Mouse (Mus musculus) thymus, postnatal 10 days (tissue): ENCODE measurements around the gene Osbpl6.

ENCODE experiments used
- DNase-seq, 2 experiments: peaks; one replicate each; pipeline ENCODE4 v3.0.0; 2021; ENCODE audit warnings: low spot score in 2 of 2

Gene Osbpl6

DNA sequence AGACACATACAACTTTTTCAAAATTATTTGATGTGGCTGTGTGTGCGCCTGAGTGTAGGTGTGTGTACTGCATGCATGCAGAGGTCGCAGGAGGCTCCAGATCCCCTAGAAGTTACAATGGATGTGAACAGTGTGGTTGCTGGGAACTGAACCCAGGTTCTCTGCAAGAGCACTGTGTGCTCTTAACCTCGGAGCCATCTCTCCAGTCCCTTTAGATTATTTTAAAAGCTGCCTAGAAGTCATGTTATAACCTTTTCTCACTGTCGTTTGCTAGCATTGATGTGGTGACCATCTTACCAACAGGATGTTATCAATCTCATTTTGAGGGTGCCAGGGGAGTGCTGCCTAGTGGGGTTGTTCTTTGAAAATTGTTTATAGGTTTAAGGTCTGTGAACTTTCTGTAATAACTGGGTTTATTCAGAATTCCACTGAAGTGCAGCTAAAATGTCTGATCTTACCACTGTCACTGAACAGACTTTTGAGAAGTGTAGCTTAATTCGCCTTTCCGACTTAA lies 15.2 kb downstream of the Osbpl6 start:
- DNase-seq, result no peak

DNA sequence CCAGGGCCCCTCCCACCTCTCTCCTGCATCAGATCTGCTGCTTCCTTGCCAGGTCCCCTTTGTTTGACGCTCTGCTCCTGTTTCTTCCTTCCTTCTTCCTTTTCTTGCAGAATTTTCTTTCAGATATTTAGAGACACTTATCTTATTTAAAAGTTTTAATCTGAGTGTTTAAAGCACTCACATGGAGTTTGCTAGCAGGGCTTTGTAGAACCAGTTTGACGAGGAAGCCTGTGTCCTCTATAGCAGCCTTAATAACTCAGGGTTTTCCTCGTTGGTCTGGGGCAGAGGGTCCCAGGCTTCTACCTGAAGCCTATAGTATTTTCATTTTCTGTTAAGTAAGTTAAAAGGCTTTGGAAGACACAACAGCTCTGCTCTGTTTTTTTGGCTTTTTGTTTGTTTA lies 20.5 kb downstream of the Osbpl6 start:
- no peak for DNase-seq

DNA sequence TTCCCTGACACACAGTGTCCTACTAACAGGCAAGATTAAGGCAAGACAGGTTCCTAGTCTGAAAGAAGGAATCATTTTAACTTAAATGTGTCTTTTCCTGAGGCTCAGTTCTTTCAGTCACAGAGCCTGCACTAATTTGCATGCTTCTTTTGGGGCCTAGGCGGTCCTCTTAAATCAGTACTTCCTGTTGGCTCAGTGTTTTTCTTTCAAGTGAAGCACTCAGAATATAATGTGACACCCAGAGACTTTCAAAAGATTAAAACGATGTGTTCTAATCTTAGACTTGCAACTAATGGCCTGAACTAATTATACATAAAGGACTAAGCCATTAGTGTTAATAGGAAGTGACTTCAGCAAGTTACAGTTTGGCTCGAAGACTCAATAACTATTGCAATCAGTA lies 23.0 kb downstream of the Osbpl6 start:
- no peak for DNase-seq

DNA sequence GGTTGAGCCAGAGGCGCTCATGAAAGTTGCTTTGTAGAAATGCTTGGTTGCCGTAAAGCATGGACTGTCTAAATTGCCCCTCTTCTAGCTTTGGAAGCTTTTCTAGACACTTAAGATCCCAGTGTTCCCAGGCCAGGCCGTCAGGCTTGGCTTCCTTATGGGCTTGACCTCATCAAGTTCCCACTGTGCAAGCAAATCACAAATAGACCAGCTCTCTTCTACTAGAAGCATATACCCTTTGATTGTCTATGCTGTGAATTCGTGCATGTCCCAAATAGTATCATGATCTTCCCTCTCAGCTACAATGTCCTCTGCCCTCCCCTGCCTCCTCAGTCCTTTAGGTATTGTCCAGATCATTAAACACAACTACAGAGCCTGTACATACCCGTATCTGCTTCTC lies 23.5 kb downstream of the Osbpl6 start:
- no peak for DNase-seq

DNA sequence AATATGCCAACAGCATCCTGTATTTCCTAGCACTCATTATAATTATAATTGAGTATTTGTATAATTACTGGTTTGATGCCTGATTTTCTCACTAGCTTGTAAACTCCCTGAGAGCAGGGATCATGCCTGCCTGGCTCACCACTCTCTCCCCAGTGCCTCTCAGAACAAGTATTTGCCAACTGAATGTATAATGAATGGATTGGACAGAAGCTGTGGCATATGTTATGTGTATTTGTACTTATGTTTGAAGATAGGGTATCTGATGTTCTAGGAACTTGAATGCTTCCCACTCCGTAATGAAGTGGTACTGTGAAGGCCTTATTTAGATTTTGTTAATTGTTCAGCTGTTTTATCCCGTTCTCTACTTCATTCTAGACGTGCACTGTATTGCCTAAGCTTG lies 24.2 kb downstream of the Osbpl6 start:
- DNase-seq, result no peak

DNA sequence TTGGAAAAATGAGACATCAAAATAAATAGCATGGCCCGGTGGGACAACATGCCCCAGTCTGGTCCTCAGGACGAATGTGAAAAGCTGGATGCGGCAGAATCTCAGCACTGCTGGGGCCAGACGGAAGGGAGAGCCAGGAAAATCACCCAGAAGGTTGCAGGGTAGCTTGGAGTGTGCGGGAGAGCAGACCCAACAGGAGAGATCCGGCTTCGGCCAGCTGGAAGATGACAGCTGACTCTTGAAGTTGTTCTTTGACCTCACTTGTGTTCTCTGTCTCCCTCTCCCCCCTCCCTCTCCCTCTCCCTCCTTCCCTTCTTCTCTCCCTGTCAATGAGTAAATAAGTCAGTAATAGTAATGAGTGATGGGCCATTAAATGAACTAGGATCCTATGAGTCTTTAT lies 27.9 kb downstream of the Osbpl6 start:
- no peak for DNase-seq

DNA sequence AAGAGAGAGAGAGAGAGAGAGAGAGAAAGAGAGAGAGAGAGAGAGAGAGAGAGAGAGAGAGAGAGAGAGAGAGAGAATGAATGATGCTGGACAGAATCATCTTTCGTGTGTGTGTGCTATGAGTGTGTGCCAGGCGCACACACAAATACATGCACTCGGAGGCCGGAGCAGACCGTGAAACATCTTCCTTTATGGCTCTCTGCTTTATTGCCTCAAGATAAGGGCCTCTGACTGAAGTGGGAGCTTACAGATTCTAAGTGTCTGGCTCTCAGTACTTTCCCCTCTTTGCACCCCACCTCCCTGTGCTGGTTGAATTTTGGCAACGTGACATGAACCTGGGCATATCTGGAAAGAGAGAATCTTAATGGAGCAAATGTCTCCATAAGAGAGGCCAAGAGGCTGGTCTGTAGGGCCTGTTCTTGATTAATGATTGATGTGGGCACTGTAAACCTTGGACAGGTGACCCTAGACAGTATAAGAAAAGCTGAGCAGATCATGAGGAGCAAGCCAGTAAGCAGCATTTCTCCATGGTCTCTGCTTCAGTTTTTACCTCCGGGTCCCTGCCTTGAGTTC lies 29.4 kb downstream of the Osbpl6 start:
- DNase-seq, result no peak

DNA sequence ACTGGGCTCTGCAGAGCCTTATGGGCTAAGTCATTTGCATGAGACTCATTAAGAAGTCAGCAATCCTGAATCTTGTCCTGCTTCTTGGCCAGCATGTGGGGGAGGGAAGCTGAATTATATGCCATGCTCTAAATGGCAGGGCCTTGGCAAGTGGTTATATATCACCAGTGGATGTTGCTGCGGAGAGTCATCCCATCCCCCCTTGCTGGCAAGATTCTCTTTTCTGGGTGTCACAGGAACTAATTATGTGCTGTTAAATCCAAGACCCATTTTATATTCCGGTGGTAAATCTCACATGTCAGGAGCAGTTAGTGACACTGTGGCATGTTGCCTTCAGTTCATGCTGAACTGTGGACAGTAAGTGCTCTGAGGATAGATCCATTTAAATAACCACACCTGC lies 31.1 kb downstream of the Osbpl6 start:
- no peak for DNase-seq

DNA sequence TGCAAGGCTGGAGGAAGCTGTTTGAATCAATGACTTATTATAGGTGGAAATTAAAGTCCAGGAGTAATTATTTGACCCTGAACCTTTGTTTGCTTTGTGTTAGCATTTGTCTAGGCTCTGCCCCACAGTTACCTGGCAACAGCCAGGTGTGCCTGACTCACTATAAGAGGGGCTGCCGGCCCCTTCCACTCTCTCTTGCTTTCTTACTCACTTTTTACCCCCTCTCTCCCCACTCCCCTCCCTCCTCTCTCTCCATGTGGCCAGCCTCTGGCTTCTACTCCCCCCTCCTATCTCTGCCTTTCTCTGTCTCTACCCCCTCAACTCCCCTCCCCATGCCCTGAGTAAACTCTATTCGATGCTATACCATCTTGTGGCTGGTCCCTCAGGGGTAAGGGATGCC lies 33.2 kb downstream of the Osbpl6 start:
- DNase-seq, result no peak

DNA sequence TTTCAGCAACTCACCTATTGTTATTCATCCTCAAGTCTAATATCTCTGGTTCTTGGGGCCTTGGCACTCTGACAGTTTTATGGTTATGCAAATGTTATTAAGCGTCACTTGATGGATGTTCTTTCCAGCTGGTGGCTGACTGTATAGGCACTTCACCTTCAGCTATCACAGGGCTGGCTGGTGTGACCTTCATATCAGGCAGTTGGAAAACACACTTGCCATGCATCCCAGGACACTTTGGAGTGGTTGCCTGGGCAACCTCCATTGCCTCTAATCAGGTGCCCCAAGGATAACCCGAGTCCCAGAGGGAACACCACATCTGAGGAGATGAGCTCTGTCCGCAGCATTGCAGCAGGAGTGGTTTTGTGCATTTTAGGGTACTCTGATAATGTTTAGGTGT lies 35.8 kb downstream of the Osbpl6 start:
- no peak for DNase-seq

DNA sequence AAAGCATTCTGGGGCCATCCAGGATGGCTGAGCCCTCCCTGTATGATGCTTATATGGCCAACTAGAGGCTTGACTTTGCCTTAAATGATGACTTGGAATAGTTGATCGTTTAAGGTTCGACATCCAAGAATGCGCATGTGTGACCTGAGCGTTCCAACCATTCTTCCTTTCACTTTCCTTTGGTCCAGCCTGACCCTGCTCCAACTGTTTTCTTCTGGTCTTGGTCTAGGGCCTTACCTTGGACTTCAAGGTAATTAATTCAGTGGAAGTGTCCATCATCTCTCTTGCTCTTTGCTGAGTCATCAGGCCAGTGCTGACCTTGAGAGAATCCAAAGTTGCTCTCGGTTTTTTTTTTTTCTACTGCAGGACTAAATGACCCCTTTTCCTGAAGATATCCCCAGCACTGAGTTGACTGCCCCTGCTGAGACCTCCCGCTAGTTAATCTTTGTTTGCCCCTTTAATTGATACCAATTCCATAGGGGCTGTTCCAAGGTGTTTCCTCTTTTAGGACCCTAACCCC lies 43.6 kb downstream of the Osbpl6 start:
- no peak for DNase-seq

DNA sequence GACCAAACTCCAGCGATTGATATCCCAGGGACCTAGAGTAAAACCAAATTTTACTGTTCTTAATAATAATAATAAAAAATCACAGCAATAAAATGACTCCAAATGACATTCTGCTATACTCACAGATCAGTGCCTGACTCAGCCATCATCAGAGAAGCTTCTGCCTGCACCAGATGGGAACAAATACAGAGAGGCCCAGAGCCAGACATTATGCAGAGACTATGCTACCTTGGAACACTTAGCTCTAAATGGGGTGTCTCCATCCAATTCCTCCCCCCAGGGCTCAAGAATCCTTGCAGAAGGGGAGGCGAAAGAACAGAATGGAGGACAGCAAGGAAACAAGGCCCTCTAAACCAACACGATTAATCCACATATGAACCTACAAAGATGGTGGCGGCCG lies 60.4 kb downstream of the Osbpl6 start:
- DNase-seq, result no peak

DNA sequence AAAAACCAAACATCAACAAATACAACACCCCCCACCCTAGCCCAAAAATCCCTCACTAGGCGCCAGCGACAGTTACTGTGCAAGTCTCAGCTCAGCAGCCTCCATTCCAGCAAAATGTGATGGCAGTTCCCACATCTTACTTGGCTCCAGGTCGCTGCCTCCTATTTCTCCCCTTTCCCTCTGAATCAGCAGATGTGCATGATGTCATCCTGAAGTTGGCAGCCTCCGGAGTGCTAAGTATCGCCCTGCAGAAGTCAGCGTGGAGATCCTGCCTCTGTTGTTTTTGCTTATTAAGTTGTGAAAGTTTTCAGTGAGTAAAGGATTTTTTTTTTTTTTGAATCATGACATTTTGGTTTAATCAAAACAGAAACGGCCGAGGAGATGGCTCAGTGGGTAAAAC lies 61.9 kb downstream of the Osbpl6 start:
- DNase-seq, result no peak

DNA sequence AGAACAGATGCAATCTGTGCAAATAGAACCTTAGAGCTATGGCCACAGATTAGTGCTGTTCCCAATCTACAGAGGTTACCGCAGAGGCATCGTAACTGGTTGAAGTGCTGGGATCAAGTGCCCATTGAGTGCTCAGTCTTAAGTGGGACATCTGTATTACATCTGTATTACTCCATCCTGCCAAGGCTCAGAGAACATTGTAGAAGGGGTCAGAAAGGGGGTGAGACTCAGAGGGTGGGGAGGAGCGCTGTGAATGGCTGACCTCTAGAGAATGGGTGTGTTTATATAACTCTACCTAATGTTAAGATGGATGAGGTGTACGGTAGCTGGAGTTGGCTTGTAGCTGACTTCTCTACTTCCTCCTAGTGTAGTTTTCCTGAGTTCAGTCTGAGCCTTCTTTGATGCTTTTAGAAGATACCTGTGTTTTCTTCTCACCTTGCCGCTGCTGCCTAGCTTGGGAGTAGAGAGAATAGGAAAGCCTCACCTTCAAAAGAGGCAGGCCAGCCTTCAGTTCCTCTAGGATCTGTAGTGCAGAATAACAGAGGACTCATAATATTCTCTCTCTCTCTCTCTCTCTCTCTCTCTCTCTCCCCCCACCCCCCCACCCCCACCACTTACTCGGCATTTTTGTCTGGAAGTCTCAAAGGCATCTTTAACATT lies 62.9 kb downstream of the Osbpl6 start:
- no peak for DNase-seq

DNA sequence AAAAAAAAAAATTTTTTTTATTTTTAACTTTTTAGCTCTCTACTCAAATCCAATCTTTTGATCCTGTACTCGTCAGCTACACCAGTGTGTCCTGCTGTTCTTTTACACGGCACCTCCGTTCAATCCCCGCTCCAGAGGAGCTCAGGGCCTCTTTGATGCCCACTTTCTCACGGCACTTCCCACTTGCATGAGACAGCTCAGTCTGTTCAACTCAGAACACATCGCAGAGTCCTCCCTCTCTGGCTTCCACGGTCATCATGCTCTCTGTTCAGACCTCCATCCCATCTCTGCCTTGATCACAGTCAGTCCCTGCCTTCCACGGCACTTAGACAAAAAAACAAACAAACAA lies 63.4 kb downstream of the Osbpl6 start:
- DNase-seq, result no peak

DNA sequence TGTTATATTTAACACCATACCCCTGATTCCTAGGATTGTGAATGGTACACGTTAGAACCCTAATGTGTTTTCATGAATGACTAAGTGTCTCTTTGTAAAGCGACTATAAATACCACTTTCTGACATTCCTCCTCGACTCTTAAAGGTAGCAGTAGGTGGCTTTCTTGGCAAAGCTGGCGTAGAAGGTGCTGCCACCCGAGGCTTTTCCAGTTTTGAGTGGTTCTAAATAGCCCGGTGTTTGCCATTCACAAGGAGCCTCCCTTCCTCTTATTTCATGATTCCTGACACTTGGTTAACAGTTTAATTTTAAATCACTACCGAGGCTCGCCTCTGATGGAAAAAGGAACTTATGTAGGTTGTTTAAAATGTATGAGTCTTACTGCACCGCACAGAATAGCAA lies 64.1 kb downstream of the Osbpl6 start:
- DNase-seq, result no peak

DNA sequence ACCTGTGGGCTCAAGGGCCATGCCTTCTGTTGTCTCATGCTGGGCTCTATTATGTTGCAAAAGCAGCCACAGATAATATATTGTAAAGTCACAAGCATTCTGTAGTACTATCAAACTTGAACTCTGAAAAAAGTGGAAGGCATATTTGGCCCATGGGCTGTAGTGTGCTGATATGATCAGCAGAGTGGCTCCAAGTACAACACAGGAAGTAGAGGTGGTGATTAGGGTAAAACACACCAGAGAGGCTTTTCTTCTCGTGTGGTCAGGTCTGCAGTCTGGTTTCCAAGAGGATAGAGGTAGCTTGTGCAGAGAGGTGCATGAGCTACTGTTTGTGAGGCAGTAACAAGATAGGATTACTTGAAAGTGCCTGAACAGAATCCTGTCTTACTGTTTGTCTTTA lies 69.5 kb downstream of the Osbpl6 start:
- DNase-seq, result no peak

DNA sequence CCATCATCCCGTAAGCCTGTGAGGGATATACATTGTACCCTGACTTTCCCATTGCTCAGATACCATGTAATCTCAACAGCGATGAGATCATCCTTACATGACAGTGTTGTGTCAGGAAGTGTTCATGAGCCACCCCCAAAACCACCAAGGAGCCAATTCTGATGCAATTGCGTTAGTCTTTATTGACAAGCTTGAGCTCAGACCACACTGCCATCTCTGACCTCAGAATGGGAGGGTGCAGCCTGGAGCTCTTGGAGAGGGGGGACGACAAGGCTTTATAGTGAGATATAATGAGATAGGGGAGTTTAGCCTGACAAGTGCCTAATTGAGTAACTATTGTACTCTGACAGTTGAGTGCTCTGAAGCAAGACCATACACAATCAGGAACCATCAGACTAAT lies 82.5 kb downstream of the Osbpl6 start:
- no peak for DNase-seq

DNA sequence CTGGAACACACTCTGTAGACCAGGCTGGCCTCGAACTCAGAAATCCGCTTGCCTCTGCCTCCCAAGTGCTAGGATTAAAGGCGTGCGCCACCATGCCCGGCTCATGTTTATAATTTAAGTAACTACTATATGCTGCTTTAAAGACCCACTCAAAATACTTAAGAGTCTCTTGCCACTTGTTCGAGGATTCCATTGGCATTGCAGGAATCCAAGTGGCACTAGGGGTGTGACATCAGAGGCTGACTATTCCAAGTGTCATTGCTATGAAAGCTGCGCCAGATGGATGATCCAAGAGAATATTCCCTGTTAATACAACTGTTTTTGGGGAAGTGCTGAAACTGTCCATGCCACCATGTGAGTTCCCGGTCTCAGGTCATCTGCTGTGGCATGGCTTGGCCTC lies 83.9 kb downstream of the Osbpl6 start:
- DNase-seq, result no peak

DNA sequence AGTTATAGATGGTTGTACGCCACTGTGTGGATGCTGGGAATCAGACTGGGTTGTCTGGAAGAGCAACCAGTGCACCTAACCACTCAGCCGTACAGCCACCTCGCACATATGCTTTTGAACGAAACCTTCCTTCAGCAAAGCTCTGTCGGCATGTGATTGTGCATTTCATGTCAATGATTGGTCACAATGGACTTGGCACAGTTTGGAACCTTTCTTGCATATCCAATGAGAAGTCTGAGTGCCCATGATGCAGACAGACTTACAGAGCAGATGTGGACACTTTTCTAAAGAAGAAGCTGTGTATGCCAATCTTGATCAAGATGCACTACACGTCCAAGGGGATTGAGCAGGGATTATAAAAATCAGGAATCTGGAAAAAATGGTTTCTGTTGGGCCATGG lies 85.1 kb downstream of the Osbpl6 start:
- DNase-seq, result no peak

DNA sequence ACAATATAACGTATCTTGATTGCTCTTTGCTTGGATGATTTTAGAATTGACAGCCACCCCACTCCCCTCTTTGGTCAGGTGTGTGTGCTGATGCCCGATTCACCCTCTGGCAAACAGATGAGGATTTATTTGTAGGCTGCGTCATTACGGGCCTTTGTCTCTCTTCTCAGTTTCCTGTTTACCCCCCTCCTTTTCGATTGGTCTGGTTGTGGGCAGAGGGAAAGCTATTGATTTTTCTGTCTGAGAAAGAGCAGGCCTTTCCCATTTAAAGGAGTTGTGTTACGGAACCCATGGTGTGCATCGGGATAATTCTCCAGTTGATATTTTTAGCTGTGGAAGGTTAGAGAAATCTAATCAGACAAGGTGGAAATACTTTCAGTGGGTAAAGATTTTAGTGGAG lies 85.9 kb downstream of the Osbpl6 start:
- no peak for DNase-seq

DNA sequence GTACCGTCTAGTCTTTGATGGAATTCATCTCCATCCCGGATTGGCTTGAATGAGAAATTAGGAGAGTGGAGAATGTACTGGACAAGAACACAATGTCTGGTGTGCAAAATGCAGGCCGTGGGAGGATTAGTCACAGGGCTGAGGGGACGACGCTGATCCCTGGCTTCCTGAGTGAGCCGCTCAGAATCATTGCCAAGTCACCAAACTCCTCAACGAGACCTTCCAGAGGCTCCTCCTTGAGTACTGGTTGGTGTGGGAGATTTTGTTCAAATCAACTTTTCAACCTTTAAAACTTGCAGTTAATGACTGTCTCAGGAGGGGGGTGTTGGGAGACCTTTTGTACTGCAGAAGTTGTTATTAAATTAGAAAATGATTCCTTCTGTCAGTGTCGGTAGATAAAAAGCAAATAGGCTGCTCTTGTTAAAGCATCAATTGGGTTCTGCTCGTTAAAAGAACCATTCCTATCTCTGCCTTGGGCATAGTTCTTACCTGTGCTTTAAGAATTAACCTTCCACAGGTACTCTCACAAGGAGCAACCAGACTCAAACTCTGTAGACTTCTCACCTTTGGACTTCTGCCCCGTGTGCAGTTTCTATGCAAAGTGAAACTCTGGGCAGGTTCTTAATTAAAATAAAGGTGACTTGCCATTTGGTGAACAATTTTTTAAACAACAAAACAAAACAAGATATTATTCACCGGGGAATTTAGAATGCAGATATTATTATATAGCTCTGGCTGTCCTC lies 89.9 kb downstream of the Osbpl6 start:
- DNase-seq, result no peak

DNA sequence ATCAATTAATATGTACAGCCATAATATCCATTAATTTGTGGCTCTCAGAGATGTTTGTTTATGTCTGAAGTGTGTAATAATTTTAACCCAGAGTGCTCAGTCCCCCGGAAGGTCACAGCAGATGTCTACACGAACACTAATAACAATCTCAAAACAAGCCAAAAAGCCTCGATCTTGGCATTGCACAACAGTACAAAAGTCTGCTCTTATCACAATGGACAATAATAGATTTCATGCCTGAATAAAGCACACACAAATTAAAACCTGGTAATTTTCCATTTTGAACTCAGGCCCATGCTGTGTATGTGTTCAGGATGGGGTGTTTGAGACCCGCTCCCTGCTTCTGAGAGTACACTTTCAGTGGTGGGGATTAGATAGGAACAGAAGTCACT lies 90.4 kb downstream of the Osbpl6 start:
- no peak for DNase-seq
